Mouse (Mus musculus) intestine, postnatal 0 days (tissue): ENCODE data around the gene Dao. TPM values are rescaled to one million over a fixed set of nuclear protein-coding genes. Genes with fewer than 3 reads are reported as not detected.

ENCODE experiments used
- ATAC-seq: fragments of 200-750 bp; cut with Nextera tagmentation; 2 replicates; pipeline ENCODE4 v1.8.0; 2017; ENCODE audit warnings: mild to moderate bottlenecking, moderate TSS enrichment, moderate library complexity
- H3K27ac ChIP-seq: fragments of 300-500 bp; sonication (generic); 2 replicates; pipeline ENCODE4 v1.5.1; 2014; ENCODE audit warnings: mild to moderate bottlenecking, low read depth, low read length, moderate library complexity
- H3K27me3 ChIP-seq: fragments of 300-500 bp; sonication (generic); replicated peaks from 2 replicates; pipeline ENCODE4 v1.6.1; 2014; ENCODE audit warnings: low read length, mixed read lengths; ENCODE audit not compliant: control insufficient read depth, insufficient read depth
- H3K36me3 ChIP-seq: fragments of 300-500 bp; sonication (generic); 2 replicates; pipeline ENCODE4 v1.6.1; 2014; ENCODE audit warnings: mild to moderate bottlenecking, moderate library complexity; ENCODE audit not compliant: control insufficient read depth, insufficient read depth
- H3K4me1 ChIP-seq: fragments of 300-500 bp; sonication (generic); replicated peaks from 2 replicates; pipeline ENCODE4 v1.6.1; 2014; ENCODE audit warnings: antibody characterized with exemption, low read length, mixed read lengths; ENCODE audit not compliant: control insufficient read depth, insufficient read depth
- H3K4me2 ChIP-seq: fragments of 300-500 bp; sonication (generic); replicated peaks from 2 replicates; pipeline ENCODE4 v1.6.1; 2014; ENCODE audit warnings: low read depth, mild to moderate bottlenecking, moderate library complexity
- H3K4me3 ChIP-seq: fragments of 300-500 bp; sonication (generic); 2 replicates; pipeline ENCODE4 v1.5.1; 2014; ENCODE audit warnings: low read depth, low read length
- H3K9ac ChIP-seq: fragments of 300-500 bp; sonication (generic); 2 replicates; pipeline ENCODE4 v1.6.1; 2014; ENCODE audit warnings: mild to moderate bottlenecking, low read depth, low read length
- H3K9me3 ChIP-seq: fragments of 300-500 bp; sonication (generic); 2 replicates; pipeline ENCODE4 v1.6.1; 2016; ENCODE audit warnings: mixed run types; ENCODE audit not compliant: control insufficient read depth
- CTCF ChIP-seq: sonication (generic); IDR thresholded peaks from 2 replicates; pipeline ENCODE4 v1.5.1; 2016; ENCODE audit warnings: low read depth, mild to moderate bottlenecking, control low read depth, antibody characterized with exemption, moderate library complexity
- WGBS: fragments of 180-500 bp; shearing (Covaris S2); extraction: QIAGEN DNeasy Blood & Tissue Kit; methylation state at CpG from one replicate; pipeline ENCODE4 v1.1.7; 2014; 5-methylcytosine and 5-hydroxymethylcytosine counted together
- polyA plus RNA-seq: library from polyadenylated mRNA; unstranded; fragments of >200 nt; fragmentation: Nextera tagmentation; extraction: Ambion mirVana; gene quantifications from 2 replicates; pipeline ENCODE4 v1.2.1, GENCODE M21; 2015

The Dao gene
- polyA plus RNA-seq, 1 experiment from 2014 or later: 18.2 TPM

- WGBS: 85% methylated on average over 12 of the region's 12 CpGs
- no peaks in the 10 kb centered on the region for H3K27me3 ChIP-seq
- no peak for TF ChIP-seq CTCF
- no peaks in the 10 kb centered on the region for H3K9me3 ChIP-seq
- no peak for ATAC-seq
- no peak overlapping the region for H3K4me2 ChIP-seq
- H3K4me1 ChIP-seq: no peaks in the 10 kb centered on the region
- H3K36me3 ChIP-seq: no peaks in the 10 kb centered on the region
- no peak overlapping the region for H3K9ac ChIP-seq
- H3K4me3 ChIP-seq: no peak overlapping the region
- no peak overlapping the region for H3K27ac ChIP-seq
Measured at GRCm38 (mm10) chr5:114028111-114028510, 24.6 kb downstream of the Dao start.

- H3K36me3 ChIP-seq: no peaks in the 10 kb centered on the region
- TF ChIP-seq CTCF: no peak
- H3K27ac ChIP-seq: no peak overlapping the region
- 87% methylated on average over 12 of the region's 12 CpGs for WGBS
- no peak overlapping the region for H3K9ac ChIP-seq
- no peaks in the 10 kb centered on the region for H3K27me3 ChIP-seq
- no peaks in the 10 kb centered on the region for H3K4me1 ChIP-seq
- no peak overlapping the region for H3K4me3 ChIP-seq
- no peak for ATAC-seq
- H3K9me3 ChIP-seq: no peaks in the 10 kb centered on the region
- H3K4me2 ChIP-seq: no peak overlapping the region
Measured at GRCm38 (mm10) chr5:114030652-114031051, 27.1 kb downstream of the Dao start.

- Histone ChIP-seq H3K27me3 (no peaks in the 10 kb centered on the region), H3K9me3 (no peaks in the 10 kb centered on the region), H3K4me2 (no peak overlapping the region), H3K27ac (no peak overlapping the region), H3K4me1 (no peaks in the 10 kb centered on the region), H3K36me3 (no peaks in the 10 kb centered on the region), H3K9ac (no peak overlapping the region), H3K4me3 (no peak overlapping the region)
- no peak for TF ChIP-seq CTCF
- 80% methylated on average over 3 of the region's 3 CpGs for WGBS
- ATAC-seq: no peak
Measured at GRCm38 (mm10) chr5:114032161-114032763, 28.8 kb downstream of the Dao start.

- no peak for ATAC-seq
- H3K4me2 ChIP-seq: no peak overlapping the region
- no peak overlapping the region for H3K4me3 ChIP-seq
- WGBS: 76% methylated on average over 7 of the region's 7 CpGs
- H3K9ac ChIP-seq: no peak overlapping the region
- H3K4me1 ChIP-seq: no peaks in the 10 kb centered on the region
- H3K36me3 ChIP-seq: no peaks in the 10 kb centered on the region
- no peak overlapping the region for H3K27ac ChIP-seq
- TF ChIP-seq CTCF: no peak
- no peaks in the 10 kb centered on the region for H3K27me3 ChIP-seq
- no peaks in the 10 kb centered on the region for H3K9me3 ChIP-seq
Measured at GRCm38 (mm10) chr5:114034393-114034792, 30.9 kb downstream of the Dao start.

GRCm38 (mm10) chr5:114035111-114035510, 31.6 kb downstream of the Dao start:
- Histone ChIP-seq H3K36me3 (no peaks in the 10 kb centered on the region), H3K27me3 (no peaks in the 10 kb centered on the region), H3K9me3 (no peaks in the 10 kb centered on the region), H3K4me1 (no peaks in the 10 kb centered on the region), H3K4me2 (no peak overlapping the region), H3K4me3 (no peak overlapping the region), H3K27ac (no peak overlapping the region), H3K9ac (no peak overlapping the region)
- 76% methylated on average over 10 of the region's 10 CpGs for WGBS
- no peak for TF ChIP-seq CTCF
- ATAC-seq: no peak

GRCm38 (mm10) chr5:114040508-114040907, 37.0 kb downstream of the Dao start:
- Histone ChIP-seq H3K36me3 (no peaks in the 10 kb centered on the region), H3K27ac (no peak overlapping the region), H3K9ac (no peak overlapping the region), H3K4me2 (peak overlapping the region; percentile 21; the same call in 1 of the 2 replicates), H3K4me3 (no peak overlapping the region), H3K9me3 (no peaks in the 10 kb centered on the region), H3K27me3 (no peaks in the 10 kb centered on the region), H3K4me1 (no peaks in the 10 kb centered on the region)
- no peak for TF ChIP-seq CTCF
- ATAC-seq: peak; percentile 25; the same call in 1 of the 2 replicates
- 16% methylated on average over 8 of the region's 8 CpGs for WGBS
